ENCODE assay signal across 10 mouse cellular contexts in the genomic region with DNA sequence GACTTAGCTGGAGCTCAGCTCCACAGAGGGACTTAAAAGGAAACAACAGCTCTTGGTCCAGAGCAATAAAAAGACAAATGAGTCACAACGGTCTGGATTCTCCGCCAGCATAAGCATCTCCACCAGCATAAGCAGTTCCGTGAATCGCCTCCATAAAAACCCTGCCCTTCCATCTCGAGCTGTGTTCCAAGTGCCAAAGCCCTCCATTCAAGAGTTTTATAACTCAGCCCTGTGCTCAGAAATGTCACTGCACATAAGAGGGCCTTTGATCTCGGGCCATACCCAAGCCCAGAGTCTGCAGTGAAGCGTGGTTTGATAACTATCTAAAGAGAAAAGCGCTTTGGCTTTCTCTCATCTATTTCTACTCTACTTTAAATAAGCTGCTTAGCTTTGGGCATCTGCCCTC.
A peak's percentile ranks its signal among the peaks of the same experiment; 100 is the strongest.
DNase-seq lines count a peak whose midpoint lies in the region; ATAC-seq and TF ChIP-seq lines count a peak whose summit lies in the region.
"Had no signal": no experiment of that assay in that cellular context is flagged by ENCODE, and none has a peak within 500 bp of the region (broad histone marks: within the 10 kb centered on the region; RNA-seq: fewer than 3 reads in every experiment).

No protein-coding gene starts in this region.

- DNase-seq in embryonic facial prominence, embryonic 11.5 days (ENCODE audit: low spot score) = peak; percentile 11
- DNase-seq in embryonic facial prominence, embryonic 10.5 days (ENCODE audit: low spot score) = no peak
- DNase-seq in lung, embryonic 14.5 days = peak; percentile 37
- DNase-seq in lung, adult 2 months = no peak
- peak; percentile 70 for DNase-seq in lung, postnatal 0 days (ENCODE audit: low spot score)
- DNase-seq in thymus, postnatal 10 days (ENCODE audit: low spot score in 2 of 2) = peak; percentile 16 to 29
- no peak for DNase-seq in right cerebral cortex, postnatal 14 days
- DNase-seq: adrenal gland, postnatal 36 days had no signal

- peak; percentile 73 for ATAC-seq in embryonic facial prominence, embryonic 11.5 days (replicated peaks; ENCODE audit: insufficient number of reproducible peaks, low FRiP score, low TSS enrichment, low read depth)
- ATAC-seq in lung, embryonic 14.5 days (ENCODE audit: insufficient read depth) = no peak
- peak; percentile 88 for ATAC-seq in lung, postnatal 0 days
- ATAC-seq in hindbrain, embryonic 12.5 days (ENCODE audit: low FRiP score) = no peak

- H3K4me1 ChIP-seq in embryonic facial prominence, embryonic 11.5 days (ENCODE audit: control insufficient read depth, insufficient read depth, low read length) = no peaks in the 10 kb centered on the region
- peaks cover 5% of the 10 kb centered on the region; the same call in 1 of the 2 replicates for H3K4me1 ChIP-seq in embryonic facial prominence, embryonic 10.5 days
- H3K4me1 ChIP-seq in lung, embryonic 14.5 days (ENCODE audit: insufficient read depth) = no peaks in the 10 kb centered on the region
- H3K4me1 ChIP-seq in lung, adult 2 months (ENCODE audit: control insufficient read depth, insufficient read depth, low read length) = peaks cover 2% of the 10 kb centered on the region; the same call in 1 of the 2 replicates
- H3K4me1 ChIP-seq in lung, postnatal 0 days (ENCODE audit: insufficient read depth, low read depth, low read length) = no peaks in the 10 kb centered on the region
- H3K4me1 ChIP-seq in hindbrain, embryonic 12.5 days = no peaks in the 10 kb centered on the region
- H3K4me1 ChIP-seq: embryonic facial prominence, embryonic 15.5 days had no signal

- H3K4me3 ChIP-seq in embryonic facial prominence, embryonic 11.5 days (ENCODE audit: low read depth, low read length) = no peak overlapping the region
- no peak overlapping the region for H3K4me3 ChIP-seq in embryonic facial prominence, embryonic 10.5 days
- H3K4me3 ChIP-seq in lung, embryonic 14.5 days (ENCODE audit: low read depth, low read length) = no peak overlapping the region
- H3K4me3 ChIP-seq in lung, adult 2 months (replicated peaks; ENCODE audit: extremely low read depth, low read depth, low read length) = no peak overlapping the region
- H3K4me3 ChIP-seq in lung, postnatal 0 days (ENCODE audit: low read depth, low read length) = no peak overlapping the region
- H3K4me3 ChIP-seq in hindbrain, embryonic 12.5 days = no peak overlapping the region
- H3K4me3 ChIP-seq: embryonic facial prominence, embryonic 15.5 days had no signal

- H3K27ac ChIP-seq in embryonic facial prominence, embryonic 11.5 days (replicated peaks; ENCODE audit: low read depth, low read length) = no peak overlapping the region
- no peak overlapping the region for H3K27ac ChIP-seq in embryonic facial prominence, embryonic 10.5 days (replicated peaks)
- no peak overlapping the region for H3K27ac ChIP-seq in lung, embryonic 14.5 days (ENCODE audit: low read depth)
- H3K27ac ChIP-seq in lung, postnatal 0 days (ENCODE audit: low read length) = no peak overlapping the region
- H3K27ac ChIP-seq in hindbrain, embryonic 12.5 days = no peak overlapping the region
- H3K27ac ChIP-seq: embryonic facial prominence, embryonic 15.5 days had no signal

- H3K9me3 ChIP-seq in embryonic facial prominence, embryonic 11.5 days (replicated peaks; ENCODE audit: control insufficient read depth, low read length) = no peaks in the 10 kb centered on the region
- H3K9me3 ChIP-seq in embryonic facial prominence, embryonic 10.5 days = no peaks in the 10 kb centered on the region
- H3K9me3 ChIP-seq in lung, embryonic 14.5 days (ENCODE audit: low read depth, low read length) = no peaks in the 10 kb centered on the region
- H3K9me3 ChIP-seq in lung, postnatal 0 days (ENCODE audit: low read length) = no peaks in the 10 kb centered on the region
- no peaks in the 10 kb centered on the region for H3K9me3 ChIP-seq in hindbrain, embryonic 12.5 days (replicated peaks)
- H3K9me3 ChIP-seq: embryonic facial prominence, embryonic 15.5 days had no signal

- TF ChIP-seq CTCF in lung, embryonic 14.5 days (IDR thresholded peaks at IDR 0.05; ENCODE audit: low read depth) = no peak
- TF ChIP-seq CTCF in lung, adult 2 months (IDR thresholded peaks at IDR 0.05; ENCODE audit: insufficient read depth, low read length) = no peak
- TF ChIP-seq CTCF in lung, postnatal 0 days (IDR thresholded peaks at IDR 0.05) = no peak

- no peaks in the 10 kb centered on the region for H3K36me3 ChIP-seq in embryonic facial prominence, embryonic 11.5 days (replicated peaks; ENCODE audit: control insufficient read depth, insufficient read depth, low read depth, low read length)
- H3K36me3 ChIP-seq in embryonic facial prominence, embryonic 10.5 days (replicated peaks) = no peaks in the 10 kb centered on the region
- H3K36me3 ChIP-seq in lung, embryonic 14.5 days (ENCODE audit: insufficient read depth) = no peaks in the 10 kb centered on the region
- H3K36me3 ChIP-seq in lung, postnatal 0 days (ENCODE audit: insufficient read depth, low read length) = no peaks in the 10 kb centered on the region
- H3K36me3 ChIP-seq in hindbrain, embryonic 12.5 days = no peaks in the 10 kb centered on the region
- H3K36me3 ChIP-seq: embryonic facial prominence, embryonic 15.5 days had no signal

- peak; percentile 76 for TF ChIP-seq EP300 in lung, postnatal 0 days (IDR thresholded peaks at IDR 0.05)

- TF ChIP-seq POLR2A in lung, adult 2 months (IDR thresholded peaks at IDR 0.05; ENCODE audit: borderline replicate concordance, extremely low read depth, low read depth, low read length) = no peak

- H3K27me3 ChIP-seq in embryonic facial prominence, embryonic 11.5 days (ENCODE audit: control insufficient read depth, insufficient read depth, low read length) = no peaks in the 10 kb centered on the region
- H3K27me3 ChIP-seq in embryonic facial prominence, embryonic 10.5 days (replicated peaks; ENCODE audit: low read depth, poor library complexity, severe bottlenecking) = no peaks in the 10 kb centered on the region
- H3K27me3 ChIP-seq in lung, embryonic 14.5 days (ENCODE audit: insufficient read depth, low read length) = no peaks in the 10 kb centered on the region
- no peaks in the 10 kb centered on the region for H3K27me3 ChIP-seq in lung, postnatal 0 days (replicated peaks; ENCODE audit: insufficient read depth, low read length)
- H3K27me3 ChIP-seq in hindbrain, embryonic 12.5 days = no peaks in the 10 kb centered on the region
- H3K27me3 ChIP-seq: embryonic facial prominence, embryonic 15.5 days had no signal

- H3K4me2 ChIP-seq in embryonic facial prominence, embryonic 11.5 days (ENCODE audit: low read depth, low read length) = no peak overlapping the region
- H3K4me2 ChIP-seq in lung, embryonic 14.5 days = no peak overlapping the region
- H3K4me2 ChIP-seq in lung, postnatal 0 days (replicated peaks; ENCODE audit: low read depth, low read length) = no peak overlapping the region
- no peak overlapping the region for H3K4me2 ChIP-seq in hindbrain, embryonic 12.5 days (replicated peaks)
- H3K4me2 ChIP-seq: embryonic facial prominence, embryonic 15.5 days had no signal

- WGBS in embryonic facial prominence, embryonic 11.5 days = 64% methylated on average over 8 of the region's 8 CpGs
- WGBS in embryonic facial prominence, embryonic 10.5 days = 67% methylated on average over 8 of the region's 8 CpGs
- 49% methylated on average over 8 of the region's 8 CpGs for WGBS in lung, embryonic 14.5 days
- 50% methylated on average over 8 of the region's 8 CpGs for WGBS in lung, adult 2 months
- WGBS in lung, postnatal 0 days = 44% methylated on average over 8 of the region's 8 CpGs
- WGBS in hindbrain, embryonic 12.5 days = 66% methylated on average over 8 of the region's 8 CpGs

- no peak overlapping the region for H3K9ac ChIP-seq in embryonic facial prominence, embryonic 11.5 days (replicated peaks; ENCODE audit: low read length)
- H3K9ac ChIP-seq in lung, embryonic 14.5 days = no peak overlapping the region
- H3K9ac ChIP-seq in lung, postnatal 0 days (replicated peaks; ENCODE audit: low read depth) = no peak overlapping the region
- no peak overlapping the region for H3K9ac ChIP-seq in hindbrain, embryonic 12.5 days
- H3K9ac ChIP-seq: embryonic facial prominence, embryonic 15.5 days had no signal

Comparison
In these comparisons a context has a peak if more than half of its experiments do, and no peak if none do; other contexts are left out.
1. ATAC-seq: peak in embryonic facial prominence, embryonic 11.5 days (single experiment) and lung, postnatal 0 days (single experiment); none in lung, embryonic 14.5 days (single experiment) and hindbrain, embryonic 12.5 days (single experiment).
2. DNase-seq: peak in embryonic facial prominence, embryonic 11.5 days (single experiment), lung, embryonic 14.5 days (single experiment), lung, postnatal 0 days (single experiment) and thymus, postnatal 10 days (2 of 2); none in embryonic facial prominence, embryonic 10.5 days (single experiment), lung, adult 2 months (single experiment) and right cerebral cortex, postnatal 14 days (single experiment).